Mouse (Mus musculus) ovary, postnatal 10 days (tissue): ENCODE measurements around the gene Tead3.
"Not testable (repeated sequence)": the region's sequence is repeated elsewhere in the genome, so short reads cannot be mapped to it uniquely, and the experiment has no call there.

Source experiments
- DNase-seq: peaks from one replicate; pipeline ENCODE4 v3.0.0; 2022; ENCODE audit warnings: low spot score

Tead3 gene

DNA sequence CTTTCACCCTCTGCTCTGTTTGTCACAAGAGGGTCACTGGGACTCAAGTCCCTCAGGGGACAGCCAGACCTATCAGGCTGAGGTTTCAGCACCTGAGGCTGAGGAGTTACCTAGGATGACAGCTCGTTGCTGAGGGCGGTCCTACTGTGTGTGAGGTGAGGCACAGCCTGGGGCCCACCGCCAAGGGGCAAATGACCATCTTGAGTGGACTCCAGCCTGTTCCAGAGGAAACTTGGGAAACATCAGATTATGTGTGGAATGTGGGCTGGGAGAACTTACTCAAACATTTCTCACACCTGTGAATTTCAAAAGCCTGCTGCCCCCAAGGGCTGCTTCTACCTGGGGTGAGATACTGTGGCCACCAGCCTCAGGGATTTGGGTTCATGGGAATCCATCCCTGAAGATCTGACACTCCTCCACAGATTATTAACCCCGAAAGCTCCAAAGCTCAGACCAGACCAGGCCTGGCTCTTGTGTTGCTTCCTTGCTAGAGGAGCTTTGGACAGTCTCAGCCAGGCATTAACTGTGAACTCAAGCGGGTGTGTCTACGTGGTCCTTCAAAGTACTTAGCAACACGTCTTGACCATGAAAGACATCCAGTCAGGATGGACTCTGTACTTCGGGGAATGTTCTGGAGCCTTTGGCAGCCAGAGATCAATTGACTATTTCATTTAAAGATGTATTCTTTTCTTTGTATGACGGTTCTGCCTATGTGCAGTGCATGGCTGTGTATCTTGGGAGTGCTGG, 10.1 kb upstream of the Tead3 start:
- DNase-seq: no peak

DNA sequence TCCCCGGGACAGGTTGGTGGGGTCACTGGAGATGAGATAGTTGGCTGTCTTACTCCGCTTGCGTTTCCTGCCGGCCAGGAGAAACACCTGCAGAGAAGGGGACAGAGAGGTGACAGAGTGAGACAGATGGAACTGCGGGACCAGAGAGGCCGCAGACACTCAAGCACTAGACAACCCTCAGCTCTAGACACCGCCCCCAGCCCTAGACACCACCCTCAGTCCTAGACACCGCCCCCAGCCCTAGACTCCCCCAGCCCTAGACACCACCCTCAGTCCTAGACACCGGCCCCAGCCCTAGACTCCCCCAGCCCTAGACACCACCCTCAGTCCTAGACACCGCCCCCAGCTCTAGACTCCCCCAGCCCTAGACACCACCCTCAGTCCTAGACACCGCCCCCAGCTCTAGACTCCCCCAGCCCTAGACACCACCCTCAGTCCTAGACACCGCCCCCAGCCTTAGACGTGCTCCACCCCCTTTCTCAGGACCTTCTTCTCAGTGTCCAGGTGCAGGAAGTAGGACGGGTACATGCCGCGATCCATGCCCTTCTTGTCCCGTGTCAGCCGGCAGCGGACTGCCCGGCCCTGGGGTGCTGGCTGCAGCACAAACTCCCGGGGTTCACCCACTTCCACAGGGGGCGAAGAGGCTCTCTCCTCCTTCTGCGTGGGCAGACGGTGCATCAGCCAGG, 8.1 kb upstream of the Tead3 start:
- not testable (repeated sequence) for DNase-seq

DNA sequence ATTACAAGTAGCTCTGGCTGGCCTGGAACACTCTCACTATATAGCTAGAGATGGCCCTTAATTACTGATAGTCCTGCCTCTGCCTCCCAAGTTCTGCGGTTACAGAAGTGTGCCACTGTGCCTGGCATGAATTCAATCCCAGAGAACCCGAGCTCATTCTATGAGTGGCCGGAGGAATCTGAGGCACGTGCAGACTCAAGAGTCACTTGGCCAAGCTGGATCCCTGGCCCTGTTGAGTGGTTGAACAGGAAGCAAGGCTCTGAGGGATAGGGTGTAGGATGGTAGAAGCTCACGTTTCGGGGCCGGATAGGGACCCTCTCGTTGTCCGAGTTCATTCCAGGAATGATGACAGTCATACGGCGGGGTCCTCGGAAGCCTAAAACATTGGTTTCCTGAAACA, 5.3 kb upstream of the Tead3 start:
- no peak for DNase-seq

DNA sequence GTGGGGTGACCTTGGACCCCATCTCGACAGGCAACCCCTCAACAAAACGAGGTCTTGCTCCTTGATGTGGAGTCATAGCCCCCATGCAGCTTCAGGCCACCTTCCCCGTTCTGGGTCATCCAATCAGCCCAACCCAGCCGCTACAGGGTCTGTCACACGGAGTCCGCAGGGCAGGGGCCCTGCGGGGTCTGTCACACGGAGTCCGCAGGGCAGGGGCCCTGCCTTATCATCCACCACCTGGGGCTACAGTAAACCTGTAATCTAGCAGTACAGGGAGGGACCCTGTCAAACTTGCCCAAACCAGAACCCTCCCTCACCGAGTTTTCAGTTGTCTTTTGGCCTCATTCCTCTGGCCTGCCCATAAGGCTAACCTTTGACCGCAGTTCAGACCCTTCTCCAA, 1.4 kb upstream of the Tead3 start:
- no peak for DNase-seq

DNA sequence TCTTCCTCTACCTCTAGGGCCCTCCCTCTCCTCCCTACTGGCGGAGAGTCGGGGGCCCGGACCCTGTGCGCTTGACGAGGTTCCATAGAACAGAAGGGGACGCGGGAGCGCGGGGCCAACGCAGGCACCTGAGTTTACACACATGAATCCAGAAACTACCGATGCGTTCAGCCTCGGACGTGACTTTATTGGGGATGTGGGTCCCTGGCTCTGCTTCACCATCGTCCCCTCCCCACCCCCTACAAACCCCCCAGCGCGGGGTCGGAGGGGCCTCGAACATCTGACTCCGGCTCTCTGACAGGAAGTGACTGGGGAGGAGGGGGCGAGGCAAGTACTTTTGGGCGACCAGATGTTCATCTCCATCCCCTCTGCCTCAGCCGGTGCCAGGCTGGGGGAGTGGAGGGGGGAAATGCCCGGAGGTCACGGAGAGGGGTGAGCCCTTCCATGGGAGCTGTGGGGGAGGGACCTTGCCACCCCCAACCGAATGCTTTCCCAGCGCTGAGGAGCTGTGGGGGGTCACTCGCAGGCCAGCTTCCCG, 805 bp upstream of the Tead3 start:
- DNase-seq: no peak

DNA sequence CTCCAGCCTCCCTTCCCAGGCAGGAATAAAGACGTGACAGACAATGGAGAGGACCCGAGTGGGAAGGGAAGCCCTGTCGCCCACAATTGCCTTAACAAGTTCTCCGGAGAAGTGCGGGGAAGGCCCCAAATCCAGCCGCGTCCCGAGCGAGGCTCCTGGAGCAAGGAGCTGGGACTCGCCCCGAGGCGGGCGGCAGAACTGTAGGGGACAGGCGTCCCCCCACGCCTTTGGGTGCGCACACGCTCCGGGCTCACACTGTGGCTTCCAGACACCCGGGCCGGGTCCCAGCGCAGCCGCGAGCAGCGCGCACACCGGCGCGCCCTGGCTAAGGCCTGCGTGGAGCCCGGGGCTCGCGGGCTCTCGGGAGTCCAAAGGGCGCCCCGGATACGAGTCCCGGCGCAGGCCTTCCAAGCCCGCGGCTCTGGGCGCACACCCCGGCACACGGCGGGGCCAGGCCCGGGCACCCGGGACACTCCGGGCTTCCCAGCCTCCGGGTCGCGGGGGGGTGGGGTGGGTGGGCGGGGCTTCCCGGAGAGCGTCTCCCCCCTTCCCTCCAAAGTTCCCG, 634 bp downstream of the Tead3 start:
- no peak for DNase-seq

DNA sequence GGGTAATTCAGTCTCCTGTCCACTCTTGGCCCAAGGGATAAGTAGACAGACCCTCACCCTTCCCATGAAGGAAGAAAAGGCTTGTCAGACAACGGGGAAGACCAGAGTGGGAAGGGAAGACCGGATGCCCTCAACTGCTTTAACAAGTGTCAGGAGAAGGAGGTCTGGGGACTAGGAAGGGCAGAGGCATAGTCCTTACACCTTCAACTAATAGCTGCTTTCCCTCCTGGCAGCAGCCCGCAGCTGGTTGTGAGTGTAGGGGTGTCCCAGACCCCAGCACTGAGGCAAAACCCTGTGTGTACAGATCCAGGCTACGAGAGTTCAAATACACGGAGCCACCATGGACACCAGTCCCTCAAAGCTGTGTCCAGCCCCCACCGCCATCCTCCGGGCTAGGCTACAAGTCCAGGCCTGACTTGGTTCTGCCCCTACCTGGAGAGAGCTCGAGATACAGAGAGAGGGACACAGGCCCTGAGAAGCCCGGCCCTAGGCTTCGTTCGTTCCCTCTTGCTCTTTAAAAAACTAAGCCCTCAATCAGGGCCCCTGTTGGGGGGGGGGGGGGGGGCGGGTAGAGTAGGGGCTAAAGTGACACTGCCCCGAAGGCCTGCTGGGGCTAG, 1.2 kb downstream of the Tead3 start:
- no peak for DNase-seq

DNA sequence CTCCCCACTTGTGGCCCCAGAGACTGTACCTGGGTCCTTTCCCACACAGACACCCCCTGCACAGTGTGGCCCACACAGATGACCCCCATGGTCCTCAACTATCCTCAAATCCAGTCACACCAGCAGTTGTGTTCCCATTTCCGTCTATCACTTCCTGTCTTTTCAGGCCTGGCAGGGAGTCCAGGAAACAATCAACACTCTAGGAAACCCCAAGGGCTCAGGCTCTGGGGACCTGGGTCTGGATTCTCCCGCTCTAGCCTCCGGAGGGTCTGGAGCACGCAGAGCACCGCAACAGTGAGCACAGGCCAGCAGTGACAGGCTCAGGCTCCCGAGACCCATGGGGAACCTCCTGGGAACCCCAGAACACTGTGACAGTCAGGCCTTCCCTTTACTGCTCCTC, 2.4 kb downstream of the Tead3 start:
- DNase-seq: no peak

DNA sequence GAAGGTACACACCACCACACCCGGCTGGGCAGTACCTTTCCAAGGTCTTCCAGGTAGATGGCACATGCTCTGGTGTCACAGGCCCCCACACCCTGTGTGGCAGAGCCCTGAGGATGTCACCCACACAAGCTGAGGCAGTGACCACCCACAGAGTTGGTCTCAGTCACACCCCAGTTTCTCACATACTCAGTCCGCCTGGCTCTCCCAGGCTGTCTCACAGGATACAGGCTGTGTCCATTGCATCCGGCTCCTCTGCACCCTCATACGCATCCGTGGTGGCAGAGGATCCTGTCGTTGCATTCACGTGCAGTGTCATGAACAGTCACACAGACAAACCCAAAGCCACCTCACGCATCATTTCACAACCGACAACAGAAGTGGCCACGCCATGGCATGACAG, 3.3 kb downstream of the Tead3 start:
- DNase-seq: no peak

DNA sequence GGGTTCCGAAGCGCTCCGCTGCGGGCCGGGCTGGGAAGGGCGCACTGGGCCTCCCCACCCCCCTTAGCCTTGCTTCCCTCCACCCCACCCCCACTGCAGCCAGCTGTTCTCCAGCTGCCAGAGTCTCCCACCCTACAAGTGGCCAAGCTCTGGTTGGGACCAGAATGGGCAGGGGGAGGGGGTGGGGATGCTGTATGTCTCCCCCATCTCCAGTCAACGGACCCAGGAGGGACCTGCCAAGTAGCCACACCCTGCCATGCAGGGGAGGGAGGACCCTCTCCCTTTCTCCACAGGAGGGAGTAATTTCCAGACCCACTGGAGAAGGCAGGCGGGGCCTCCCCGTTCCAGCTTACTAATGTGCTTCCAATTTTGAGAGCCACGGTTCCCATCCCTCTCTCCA, 4.7 kb downstream of the Tead3 start:
- no peak for DNase-seq

DNA sequence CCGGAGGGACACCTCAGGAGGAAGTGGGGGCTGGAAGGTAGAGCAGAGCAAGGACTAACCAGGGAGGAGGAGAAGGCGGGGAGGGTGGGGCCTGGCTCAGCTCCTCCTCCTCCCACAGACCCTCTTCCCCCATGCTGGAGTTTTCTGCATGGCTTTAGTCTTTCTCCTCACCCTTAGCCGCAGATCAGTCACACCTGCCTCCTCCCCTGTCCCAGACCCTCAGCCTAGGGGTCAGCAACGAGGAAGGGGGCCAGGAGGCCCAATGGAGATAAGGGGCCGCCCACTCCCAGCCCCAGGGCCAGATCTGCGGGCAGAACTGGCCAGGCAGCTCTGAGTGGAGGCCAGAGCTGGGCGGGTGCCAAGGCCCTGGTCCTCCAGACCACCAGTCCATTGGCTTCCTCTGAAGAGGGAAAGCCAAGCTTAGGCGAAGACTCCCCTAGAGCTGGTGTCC, 5.3 kb downstream of the Tead3 start:
- DNase-seq: no peak

DNA sequence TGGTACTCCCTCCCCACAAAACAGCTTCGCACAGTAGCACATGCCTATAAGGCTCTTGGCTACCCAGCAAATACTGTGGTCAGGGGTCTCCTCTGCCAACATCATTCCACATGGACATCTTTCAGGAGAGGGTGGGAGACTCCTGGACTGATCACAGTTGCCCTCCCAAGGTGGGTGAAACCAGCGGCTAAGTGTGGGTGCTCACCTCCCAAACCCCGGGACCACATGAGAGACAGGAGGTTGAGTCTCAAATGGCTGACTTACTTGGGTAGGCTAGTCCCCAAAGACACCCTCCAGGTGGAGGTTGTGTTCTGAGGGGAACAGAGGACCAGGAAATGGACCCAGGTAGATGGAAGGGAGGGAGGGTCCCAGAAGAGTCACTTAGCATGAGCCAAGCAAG, 5.9 kb downstream of the Tead3 start:
- DNase-seq: no peak

DNA sequence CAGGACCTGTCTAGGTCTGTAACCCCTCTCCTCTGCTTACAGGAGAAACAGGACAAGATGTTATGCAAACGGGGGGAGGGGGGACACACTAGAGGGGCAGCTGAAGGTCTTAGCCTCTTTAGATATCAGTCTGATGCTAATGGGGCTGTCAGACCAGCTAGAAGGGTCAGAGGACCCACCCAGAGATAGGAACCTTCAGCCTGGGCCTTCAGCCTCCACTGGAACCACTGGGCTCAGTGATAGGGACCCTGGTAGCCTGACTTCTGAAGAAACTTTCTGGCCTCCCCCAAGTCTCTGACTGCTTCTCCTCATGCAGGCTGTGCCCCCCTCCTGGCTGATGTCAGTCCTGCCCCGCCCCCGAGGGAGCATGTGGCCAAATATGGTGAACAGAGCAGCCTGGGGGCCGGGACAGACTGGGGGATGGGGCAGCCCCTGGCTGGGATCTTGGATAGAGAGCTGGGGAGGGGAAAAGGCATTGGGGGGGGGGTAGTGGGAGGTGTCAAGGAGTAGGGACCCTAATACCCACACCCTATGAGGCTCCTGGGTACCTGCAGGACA, 6.5 kb downstream of the Tead3 start:
- no peak for DNase-seq

DNA sequence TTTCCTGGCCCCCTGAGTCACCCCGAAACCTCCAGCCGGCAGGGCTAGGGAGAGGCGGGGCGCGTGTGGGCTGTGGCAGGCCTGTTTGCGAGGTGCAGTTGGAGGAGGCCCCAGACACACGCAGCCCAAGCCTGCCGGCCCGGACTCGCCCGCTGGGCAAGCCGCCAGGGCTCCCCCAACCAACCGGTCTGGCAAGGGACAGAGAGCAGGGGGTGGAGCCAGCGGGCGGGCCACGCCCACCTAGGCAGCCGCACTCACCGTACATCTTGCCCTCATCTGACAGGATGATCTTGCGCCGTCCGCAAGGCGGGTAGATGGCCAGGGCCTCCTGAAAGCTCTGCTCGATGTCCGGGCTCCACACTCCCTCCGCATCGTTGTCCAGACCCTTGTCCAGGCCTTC, 9.5 kb downstream of the Tead3 start:
- peak; percentile 89 for DNase-seq

DNA sequence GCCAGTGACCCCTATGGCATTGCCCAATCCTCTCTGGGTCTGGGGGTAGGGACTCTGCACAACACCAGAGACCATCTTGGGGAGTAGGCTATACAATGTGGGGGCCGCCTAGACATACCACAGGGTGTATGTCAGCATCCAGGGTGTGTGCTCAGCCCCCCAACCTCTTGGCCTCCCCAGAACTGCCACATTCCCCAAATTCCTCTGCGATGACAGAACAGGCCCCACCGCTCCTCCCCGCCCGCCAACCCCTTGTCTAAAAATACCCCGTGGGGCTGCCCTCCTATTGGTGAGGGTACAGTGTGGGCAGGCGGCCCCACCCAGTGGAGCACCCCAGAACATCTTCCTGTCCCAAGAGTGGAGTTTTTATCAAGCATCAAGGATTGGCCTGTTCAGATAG, 10.0 kb downstream of the Tead3 start:
- DNase-seq: no peak

DNA sequence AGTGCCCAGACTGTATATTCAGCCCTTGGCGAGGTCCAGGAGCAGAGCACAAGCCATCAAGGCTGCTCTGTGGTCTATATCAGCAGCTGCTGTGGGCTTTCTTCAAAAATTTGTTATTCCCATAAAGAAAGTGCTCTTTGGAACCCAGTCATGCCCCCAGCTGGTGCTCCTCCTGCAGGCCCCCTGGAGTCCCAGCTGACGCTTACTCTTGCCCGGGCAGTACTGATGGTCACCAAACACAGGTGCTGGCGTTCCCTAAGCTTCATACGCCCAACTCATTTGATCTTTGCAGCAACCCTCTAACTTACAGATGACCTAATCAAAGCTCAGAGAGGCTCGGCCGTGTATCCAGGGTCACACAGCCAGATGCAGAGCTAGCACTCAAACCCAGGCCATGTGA, 13.1 kb downstream of the Tead3 start:
- DNase-seq: no peak

DNA sequence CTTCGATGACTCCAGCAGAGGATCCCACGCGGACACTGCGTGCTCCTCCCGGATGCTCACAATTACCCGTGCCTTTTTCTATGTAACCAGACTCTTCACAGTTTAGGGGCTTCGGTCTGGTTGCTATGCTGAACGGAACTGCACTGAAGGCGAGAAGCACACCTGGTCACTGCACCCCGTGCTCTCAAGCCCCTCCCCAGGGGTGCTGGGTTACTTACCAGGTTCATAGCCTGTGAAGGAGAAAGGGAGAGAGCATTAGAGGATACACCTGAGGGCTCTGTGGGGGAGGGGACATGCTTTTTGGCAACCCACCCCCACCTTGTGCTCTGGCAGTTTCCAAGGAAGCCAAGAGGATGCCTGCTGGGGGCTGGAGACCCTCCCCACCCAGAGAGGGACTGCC, 15.3 kb downstream of the Tead3 start:
- DNase-seq: no peak

DNA sequence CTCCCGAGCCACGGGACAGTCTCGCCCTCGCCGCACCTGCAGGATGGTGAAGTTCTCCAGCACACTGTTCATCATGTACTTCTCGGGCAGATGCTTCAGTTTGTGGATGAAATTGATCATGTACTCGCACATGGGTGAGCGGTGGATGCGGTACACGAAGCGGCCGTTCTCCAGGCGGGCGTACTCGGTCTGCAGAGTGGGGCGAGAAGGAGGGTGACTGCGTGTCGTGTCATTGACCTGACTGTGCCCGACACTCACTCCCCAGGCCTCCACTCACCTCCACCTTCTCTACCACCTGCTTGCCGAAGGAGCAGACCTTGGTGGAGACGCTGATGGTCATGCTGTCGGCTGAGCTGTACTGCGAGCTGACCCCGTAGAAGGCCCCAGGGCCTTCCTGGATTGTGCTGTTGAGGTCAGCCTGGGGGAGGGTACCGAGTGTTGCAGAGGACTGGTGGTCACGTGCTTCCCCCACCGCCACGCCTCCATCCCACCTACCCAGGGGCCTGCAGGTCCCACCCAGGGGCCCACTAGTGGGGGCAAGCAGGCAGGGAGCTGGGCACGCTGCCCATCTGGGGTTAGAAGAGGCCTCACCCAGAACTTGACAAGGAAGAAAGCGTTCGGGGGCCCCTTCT, 17.6 kb downstream of the Tead3 start:
- no peak for DNase-seq

DNA sequence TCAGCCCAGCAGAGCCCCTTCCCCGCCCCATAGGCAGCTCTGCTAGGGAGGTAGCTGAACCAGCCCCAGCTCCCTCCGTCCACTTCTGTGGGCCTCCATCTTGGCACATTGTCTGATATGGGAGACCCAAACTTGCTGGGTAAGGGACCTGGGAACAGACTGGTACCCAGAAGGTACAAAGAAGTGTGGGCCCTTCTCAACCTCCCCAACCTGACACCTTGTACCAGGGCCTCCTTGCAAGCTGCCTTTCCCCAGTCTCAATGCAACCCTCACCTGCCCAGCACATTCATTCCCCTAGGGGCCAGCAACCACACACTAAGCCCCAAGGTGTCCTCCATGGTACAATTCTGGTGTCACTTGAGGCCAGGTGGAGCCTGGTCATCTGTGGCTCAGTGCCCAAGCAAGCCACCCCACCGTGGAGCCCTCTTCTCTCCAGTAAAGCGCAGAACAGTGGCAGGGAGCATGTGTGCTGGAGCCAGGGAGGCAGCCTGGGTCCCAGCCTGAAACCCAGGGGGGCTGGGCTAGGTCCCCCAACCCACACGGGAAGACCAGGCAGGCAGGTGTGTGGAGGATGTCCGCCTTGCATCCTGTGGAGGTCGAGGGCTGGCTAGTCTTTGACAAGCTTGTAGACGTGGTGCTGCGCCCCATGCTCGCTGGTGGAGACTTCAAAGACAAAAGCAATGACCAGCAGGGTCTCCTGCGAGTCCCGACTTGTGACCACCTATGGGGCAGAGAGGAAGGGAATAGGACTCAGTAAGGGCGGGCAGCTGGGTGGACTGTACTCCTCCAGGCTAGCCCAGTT, 18.3 kb downstream of the Tead3 start:
- no peak for DNase-seq

DNA sequence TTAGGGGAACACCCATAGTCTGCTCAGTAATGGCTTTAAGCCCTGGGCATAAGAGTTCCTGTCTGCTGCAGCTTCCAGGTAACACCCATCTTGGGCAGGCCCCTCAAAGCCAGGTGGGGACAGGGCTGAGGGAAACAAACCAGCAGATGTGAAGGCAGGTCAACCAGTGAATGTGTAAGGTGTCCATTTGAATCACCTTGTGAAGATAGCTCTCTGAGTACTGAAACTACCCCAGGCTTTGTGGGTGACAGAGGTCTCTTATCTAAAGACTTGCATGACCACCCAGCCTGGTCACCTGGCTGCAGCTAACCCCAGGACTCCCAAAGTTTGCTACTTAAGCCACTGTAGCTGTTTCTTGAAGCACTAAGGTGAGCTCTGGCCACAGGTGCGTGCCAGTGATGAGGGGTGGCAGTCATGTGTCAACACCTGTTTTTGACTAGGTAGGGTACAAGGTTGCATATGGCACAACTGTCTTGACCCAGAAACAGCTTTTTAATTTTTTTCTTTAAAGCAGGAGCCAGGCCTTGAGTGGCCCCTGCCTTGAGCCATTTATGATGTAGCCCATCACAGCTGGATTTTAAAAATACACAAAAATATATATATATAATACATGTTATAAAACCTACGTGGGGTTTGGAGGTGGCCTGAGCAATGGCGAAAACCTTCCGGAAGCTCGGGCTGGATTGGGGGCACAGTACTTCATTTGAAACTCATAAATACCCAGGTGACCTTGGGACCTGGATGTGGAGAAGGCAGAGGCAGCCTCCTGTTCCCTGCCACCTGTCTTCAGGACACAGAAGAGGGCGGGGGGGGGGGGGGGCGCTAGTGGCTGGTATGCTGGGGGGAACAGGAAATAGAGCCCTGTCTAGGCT, 19.1 kb downstream of the Tead3 start:
- DNase-seq: no peak
